9 mouse cellular contexts compared by ENCODE assay signal in the genomic region with DNA sequence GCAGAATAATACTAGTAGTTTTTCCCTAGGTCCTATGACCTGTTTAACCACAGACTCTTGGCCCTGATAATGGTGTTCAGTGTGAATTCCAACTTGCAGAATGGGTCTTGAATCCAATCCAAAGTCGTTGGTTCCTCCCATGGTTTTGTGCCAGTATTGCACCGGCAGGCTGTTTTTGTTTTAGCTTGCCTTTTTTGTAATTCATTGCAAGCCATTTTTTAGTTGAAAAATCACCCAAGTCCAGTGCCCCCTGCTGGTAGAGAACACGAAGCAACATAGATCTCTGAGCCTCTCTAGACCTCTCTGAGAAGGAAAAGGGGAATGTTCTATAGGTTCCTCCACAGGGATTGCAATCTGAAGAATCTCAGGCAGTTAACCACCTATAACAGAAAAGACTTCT. TPM values are rescaled to one million over a fixed set of nuclear protein-coding genes. Genes with fewer than 3 reads are reported as not detected.
DNase-seq lines count a peak whose midpoint lies in the region; TF ChIP-seq lines count a peak whose summit lies in the region.
"Had no signal": no experiment of that assay in that cellular context is flagged by ENCODE, and none has a peak within 500 bp of the region (broad histone marks: within the 10 kb centered on the region; RNA-seq: fewer than 3 reads in every experiment).

No protein-coding gene starts in this region.

- peak; percentile 54 for TF ChIP-seq CTCF in left cerebral cortex, adult 2 months (IDR thresholded peaks at IDR 0.05)

- H3K27ac ChIP-seq in left cerebral cortex, adult 2 months: no peak overlapping the region

- no peak overlapping the region for H3K4me3 ChIP-seq in left cerebral cortex, adult 2 months

- DNase-seq in adrenal gland, adult (ENCODE audit: inconsistent age in 2 of 2, low spot score in 1 of 2): peak; percentile 13 to 71
- DNase-seq in adrenal gland, adult 8-10 months: no peak
- DNase-seq in left cerebral cortex, adult 2 months (ENCODE audit: extremely low spot score in 1 of 2, low spot score in 2 of 2): no peak
- no peak for DNase-seq in left cerebral cortex, adult 11 months (ENCODE audit: low spot score)
- peak; percentile 7 to 42 for DNase-seq in adrenal gland, postnatal 36 days
- DNase-seq in lung, postnatal 36 days: peak; percentile 35
- no peak for DNase-seq in neural tube, embryonic 10.5 days (ENCODE audit: extremely low spot score, low spot score)
- DNase-seq in urinary bladder, adult 18-20 months (ENCODE audit: low spot score in 2 of 2): no peak

- intact Hi-C loops in left cerebral cortex, adult 2 months (cut with DNase I): loop anchor here (5.0 kb wide), 1 partner anchor 95 kb away; no protein-coding TSS in a partner anchor

RNA-seq across cellular contexts. Expression of a gene that starts 17.7 kb away (rescaled TPM):
- not detected for total RNA-seq in adrenal gland, adult 8-10 months (2022)
- not detected for total RNA-seq in left cerebral cortex, adult 2 months (2021)
- total RNA-seq in adrenal gland, postnatal 36 days (2021): not detected
- total RNA-seq: heart, adult 18-20 months had no signal

RNA-seq across cellular contexts. Expression of a gene that starts 39.3 kb away (rescaled TPM):
- not detected for total RNA-seq in adrenal gland, adult 8-10 months (2022)
- total RNA-seq in left cerebral cortex, adult 2 months (2021): not detected
- not detected for total RNA-seq in adrenal gland, postnatal 36 days (2021)
- total RNA-seq: heart, adult 18-20 months had no signal

Comparison
In these comparisons a context has a peak if more than half of its experiments do, and no peak if none do; other contexts are left out.
1. DNase-seq: peak in adrenal gland, adult (2 of 2), adrenal gland, postnatal 36 days (2 of 2) and lung, postnatal 36 days (single experiment); none in adrenal gland, adult 8-10 months (single experiment), left cerebral cortex, adult 2 months (0 of 2), left cerebral cortex, adult 11 months (single experiment), neural tube, embryonic 10.5 days (single experiment) and urinary bladder, adult 18-20 months (0 of 2).